Mouse (Mus musculus) intestine, embryonic 16.5 days (tissue): ENCODE measurements around the gene Hkdc1. TPM values are rescaled to one million over a fixed set of nuclear protein-coding genes. Genes with fewer than 3 reads are reported as not detected.
A peak's percentile ranks its signal among the peaks of the same experiment; 100 is the strongest.

Experiments used
- ATAC-seq: fragments of 200-750 bp; cut with Nextera tagmentation; 2 replicates; pipeline ENCODE4 v1.8.0; 2017; ENCODE audit warnings: moderate TSS enrichment, moderate library complexity
- H3K27ac ChIP-seq: fragments of 300-500 bp; sonication (generic); 2 replicates; pipeline ENCODE4 v1.5.1; 2014; ENCODE audit warnings: mild to moderate bottlenecking, low read length
- H3K27me3 ChIP-seq: fragments of 300-500 bp; sonication (generic); replicated peaks from 2 replicates; pipeline ENCODE4 v1.6.1; 2014; ENCODE audit warnings: low read length, control low read depth, mixed read lengths; ENCODE audit not compliant: control insufficient read depth, insufficient read depth
- H3K36me3 ChIP-seq: fragments of 300-500 bp; sonication (generic); 2 replicates; pipeline ENCODE4 v1.6.1; 2014; ENCODE audit warnings: low read length, control low read depth; ENCODE audit not compliant: control insufficient read depth, insufficient read depth
- H3K4me1 ChIP-seq: fragments of 300-500 bp; sonication (generic); 2 replicates; pipeline ENCODE4 v1.6.1; 2014; ENCODE audit warnings: low read length, control low read depth, mixed read lengths; ENCODE audit not compliant: control insufficient read depth, insufficient read depth
- H3K4me2 ChIP-seq: fragments of 300-500 bp; sonication (generic); 2 replicates; pipeline ENCODE4 v1.6.1; 2014; ENCODE audit warnings: low read depth, low read length, control low read depth
- H3K4me3 ChIP-seq: fragments of 300-500 bp; sonication (generic); 2 replicates; pipeline ENCODE4 v1.5.1; 2014; ENCODE audit warnings: mild to moderate bottlenecking, low read length
- H3K9ac ChIP-seq: fragments of 300-500 bp; sonication (generic); 2 replicates; pipeline ENCODE4 v1.6.1; 2014; ENCODE audit warnings: low read depth, low read length
- H3K9me3 ChIP-seq: fragments of 300-500 bp; sonication (generic); 2 replicates; pipeline ENCODE4 v1.6.1; 2016; ENCODE audit warnings: low read length, control low read depth; ENCODE audit not compliant: control insufficient read depth
- WGBS: fragments of 180-500 bp; shearing (Covaris S2); extraction: QIAGEN DNeasy Blood & Tissue Kit; methylation state at CpG from one replicate; pipeline ENCODE4 v1.1.7; 2014; 5-methylcytosine and 5-hydroxymethylcytosine counted together
- polyA plus RNA-seq: library from polyadenylated mRNA; unstranded; fragments of >200 nt; fragmentation: Nextera tagmentation; extraction: Ambion mirVana; gene quantifications from 2 replicates; pipeline ENCODE4 v1.2.1, GENCODE M21; 2015

Gene Hkdc1
- polyA plus RNA-seq, 1 experiment from 2014 or later, result 45.8 TPM

DNA sequence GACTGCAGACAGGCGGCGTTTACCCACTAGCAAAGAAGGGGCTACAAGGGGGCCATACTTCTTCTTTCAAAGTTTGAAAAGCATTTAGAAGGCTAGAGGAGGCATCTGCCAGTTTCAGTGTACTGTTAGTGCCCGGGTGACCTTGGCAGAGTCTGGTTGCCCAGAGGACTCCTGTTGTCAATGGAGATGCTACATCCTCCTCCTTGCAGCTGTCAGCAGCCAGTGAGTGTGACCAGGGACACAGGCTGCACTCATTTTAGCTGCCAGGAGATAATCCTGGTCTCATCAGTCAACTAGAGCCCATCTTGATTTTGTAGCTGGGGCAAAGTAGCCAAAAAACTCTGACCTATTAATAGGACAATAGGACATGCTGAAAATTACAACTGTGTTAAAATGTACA is 1.2 kb downstream of the Hkdc1 start:
- Histone ChIP-seq H3K27ac (peak overlapping the region; percentile 72), H3K4me2 (peak overlapping the region; percentile 44), H3K27me3 (no peaks in the 10 kb centered on the region), H3K9ac (peak overlapping the region; percentile 59), H3K36me3 (no peaks in the 10 kb centered on the region), H3K4me1 (peaks cover 25% of the 10 kb centered on the region), H3K9me3 (no peaks in the 10 kb centered on the region), H3K4me3 (peak overlapping the region; percentile 45)
- ATAC-seq, result no peak
- 76% methylated on average over 3 of the region's 3 CpGs for WGBS

DNA sequence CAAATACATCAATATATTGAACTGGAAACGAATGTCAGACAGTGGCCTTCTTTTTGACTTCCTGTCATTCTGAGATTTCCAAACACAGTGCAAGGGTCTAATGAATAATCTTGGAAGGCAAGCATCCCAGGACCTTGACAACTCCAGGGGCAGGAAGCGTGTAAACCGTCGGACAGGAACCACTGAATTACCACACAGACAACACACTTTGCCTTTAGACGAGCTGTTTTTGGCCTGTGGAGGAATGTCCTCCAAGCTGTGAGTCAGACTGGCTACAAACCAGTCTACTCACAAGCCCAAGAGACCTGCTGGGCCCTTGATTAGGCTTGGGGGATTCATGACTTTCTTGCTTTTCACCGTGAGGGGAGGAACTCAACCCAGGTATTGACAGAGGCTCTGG is 1.9 kb downstream of the Hkdc1 start:
- no peaks in the 10 kb centered on the region for H3K27me3 ChIP-seq
- H3K4me2 ChIP-seq, result peak overlapping the region; percentile 44
- 45% methylated on average over 6 of the region's 6 CpGs for WGBS
- H3K27ac ChIP-seq, result peak overlapping the region; percentile 72
- H3K9ac ChIP-seq, result peak overlapping the region; percentile 59
- no peaks in the 10 kb centered on the region for H3K9me3 ChIP-seq
- H3K4me1 ChIP-seq, result peaks cover 21% of the 10 kb centered on the region
- no peak for ATAC-seq
- H3K36me3 ChIP-seq, result no peaks in the 10 kb centered on the region
- peak overlapping the region; percentile 45 for H3K4me3 ChIP-seq

DNA sequence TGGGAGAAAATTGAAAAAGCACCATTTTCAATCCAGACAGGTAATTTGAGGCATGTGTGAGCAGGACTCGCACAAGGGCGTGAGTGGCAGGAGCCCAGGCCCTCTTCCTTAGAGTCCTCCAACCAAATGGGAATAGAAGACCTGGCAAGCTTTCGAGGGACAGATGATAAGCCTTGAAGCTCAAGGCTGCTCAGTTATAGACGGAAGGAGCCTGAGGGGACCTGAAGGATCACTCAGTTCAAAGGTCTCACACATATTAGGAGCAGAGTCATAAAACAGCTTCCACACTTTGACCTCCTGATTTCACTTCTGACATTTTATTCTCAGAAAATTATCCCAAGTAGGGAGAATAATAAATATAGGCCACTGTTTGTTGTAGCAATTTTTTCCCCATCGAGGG is 2.9 kb downstream of the Hkdc1 start:
- Histone ChIP-seq H3K36me3 (no peaks in the 10 kb centered on the region), H3K9me3 (no peaks in the 10 kb centered on the region), H3K27me3 (no peaks in the 10 kb centered on the region), H3K4me3 (no peak overlapping the region), H3K4me1 (peaks cover 18% of the 10 kb centered on the region), H3K9ac (no peak overlapping the region), H3K27ac (peak overlapping the region; percentile 58), H3K4me2 (0 out of 2 replicates have a peak overlapping the region, but pooled peaks have one; percentile 26)
- ATAC-seq, result peak; percentile 57
- WGBS, result 58% methylated on average over 5 of the region's 5 CpGs

DNA sequence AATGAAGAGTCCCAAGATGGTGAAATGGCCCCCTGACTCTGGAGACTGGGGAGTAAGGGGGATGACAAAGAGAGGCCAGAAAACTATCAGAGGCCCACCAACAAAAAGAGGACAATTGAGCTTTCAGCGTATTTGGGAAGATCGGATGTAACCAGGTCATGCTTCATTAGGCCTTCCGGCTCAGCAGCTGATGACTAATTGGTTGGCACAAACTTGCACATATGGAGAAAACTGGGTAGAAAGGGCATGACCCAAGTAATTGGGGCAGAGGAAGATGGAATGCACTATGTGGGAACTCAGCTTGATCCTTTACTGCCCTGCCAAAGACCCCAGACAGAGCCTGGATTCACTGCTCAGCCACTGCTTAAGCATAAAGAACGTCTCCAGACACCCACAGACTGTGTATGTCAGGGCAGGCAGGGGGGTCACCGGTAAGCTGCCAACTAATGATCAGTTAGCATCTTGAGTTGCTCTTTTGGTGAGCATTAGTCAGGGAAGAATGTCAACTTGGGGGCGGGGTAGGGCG is 3.4 kb downstream of the Hkdc1 start:
- no peak for ATAC-seq
- H3K9me3 ChIP-seq, result no peaks in the 10 kb centered on the region
- peaks cover 13% of the 10 kb centered on the region; the same call in 1 of the 2 replicates for H3K4me1 ChIP-seq
- H3K9ac ChIP-seq, result no peak overlapping the region
- no peaks in the 10 kb centered on the region for H3K36me3 ChIP-seq
- H3K4me2 ChIP-seq, result 0 out of 2 replicates have a peak overlapping the region, but pooled peaks have one; percentile 26
- 72% methylated on average over 7 of the region's 7 CpGs for WGBS
- no peak overlapping the region for H3K4me3 ChIP-seq
- no peaks in the 10 kb centered on the region for H3K27me3 ChIP-seq
- peak overlapping the region; percentile 58 for H3K27ac ChIP-seq

DNA sequence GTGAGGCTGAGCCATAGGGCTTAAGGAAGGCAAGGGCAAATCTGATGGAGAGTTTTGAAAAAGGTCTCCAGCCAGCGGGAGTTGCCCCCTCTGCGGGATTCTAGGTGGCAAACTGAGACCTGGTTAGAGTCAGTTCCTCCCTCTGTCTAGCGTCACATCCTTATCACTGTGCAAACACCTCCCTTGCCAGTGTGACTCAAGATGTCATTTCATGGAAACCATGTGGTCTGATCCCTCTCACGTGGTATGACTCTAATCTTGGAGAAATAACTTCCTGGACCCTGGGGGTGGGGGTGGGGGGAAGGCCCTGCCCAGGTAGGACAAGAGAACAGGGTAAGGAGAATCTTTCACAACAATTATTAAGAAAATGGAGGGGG is 8.7 kb downstream of the Hkdc1 start:
- H3K9me3 ChIP-seq, result no peaks in the 10 kb centered on the region
- no peaks in the 10 kb centered on the region for H3K36me3 ChIP-seq
- no peaks in the 10 kb centered on the region for H3K27me3 ChIP-seq
- peak overlapping the region; percentile 61 for H3K9ac ChIP-seq
- H3K27ac ChIP-seq, result peak overlapping the region; percentile 98
- H3K4me1 ChIP-seq, result peaks cover 19% of the 10 kb centered on the region; the same call in 1 of the 2 replicates
- H3K4me3 ChIP-seq, result peak overlapping the region; percentile 18; the same call in 1 of the 2 replicates
- ATAC-seq, result peak; percentile 83
- 26% methylated on average over 4 of the region's 4 CpGs for WGBS
- peak overlapping the region; percentile 49 for H3K4me2 ChIP-seq

DNA sequence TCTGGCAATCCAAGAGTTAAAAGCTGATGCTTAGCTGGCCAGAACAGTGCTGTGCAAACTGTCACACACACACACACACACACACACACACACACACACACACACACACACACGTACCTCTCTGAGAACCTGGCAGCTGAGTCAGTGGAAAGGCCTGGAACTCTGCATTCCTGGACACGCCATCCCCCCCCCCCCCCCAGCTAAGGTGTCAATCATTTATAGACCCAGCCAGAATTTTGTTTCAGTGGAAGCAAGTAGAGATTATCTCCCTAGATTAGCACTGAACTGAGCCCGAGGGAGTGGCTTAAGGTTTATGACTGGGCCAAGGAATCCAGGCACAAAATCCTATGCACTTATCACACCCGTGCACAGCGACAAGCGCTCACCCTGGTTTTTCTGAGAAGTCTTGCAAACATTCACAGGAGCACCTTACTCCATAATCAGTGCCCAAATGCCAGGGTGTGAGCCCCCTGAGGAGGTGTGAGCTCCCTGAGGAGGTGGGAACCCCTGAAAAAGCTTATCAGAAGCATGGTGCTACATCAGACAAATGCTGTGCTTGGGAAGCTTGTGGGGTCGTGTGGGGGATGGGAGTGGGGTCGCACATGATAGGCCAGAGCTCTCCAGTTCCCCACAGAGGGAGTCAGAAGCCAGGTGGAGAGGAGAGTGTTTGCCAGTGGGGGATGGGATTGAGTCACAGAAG is 9.2 kb downstream of the Hkdc1 start:
- peak overlapping the region; percentile 98 for H3K27ac ChIP-seq
- H3K27me3 ChIP-seq, result no peaks in the 10 kb centered on the region
- H3K4me3 ChIP-seq, result peak overlapping the region; percentile 18; the same call in 1 of the 2 replicates
- H3K36me3 ChIP-seq, result no peaks in the 10 kb centered on the region
- peak overlapping the region; percentile 61 for H3K9ac ChIP-seq
- ATAC-seq, result peak; percentile 84
- WGBS, result 12% methylated on average over 8 of the region's 8 CpGs
- peaks cover 19% of the 10 kb centered on the region; the same call in 1 of the 2 replicates for H3K4me1 ChIP-seq
- H3K9me3 ChIP-seq, result no peaks in the 10 kb centered on the region
- H3K4me2 ChIP-seq, result peak overlapping the region; percentile 49

DNA sequence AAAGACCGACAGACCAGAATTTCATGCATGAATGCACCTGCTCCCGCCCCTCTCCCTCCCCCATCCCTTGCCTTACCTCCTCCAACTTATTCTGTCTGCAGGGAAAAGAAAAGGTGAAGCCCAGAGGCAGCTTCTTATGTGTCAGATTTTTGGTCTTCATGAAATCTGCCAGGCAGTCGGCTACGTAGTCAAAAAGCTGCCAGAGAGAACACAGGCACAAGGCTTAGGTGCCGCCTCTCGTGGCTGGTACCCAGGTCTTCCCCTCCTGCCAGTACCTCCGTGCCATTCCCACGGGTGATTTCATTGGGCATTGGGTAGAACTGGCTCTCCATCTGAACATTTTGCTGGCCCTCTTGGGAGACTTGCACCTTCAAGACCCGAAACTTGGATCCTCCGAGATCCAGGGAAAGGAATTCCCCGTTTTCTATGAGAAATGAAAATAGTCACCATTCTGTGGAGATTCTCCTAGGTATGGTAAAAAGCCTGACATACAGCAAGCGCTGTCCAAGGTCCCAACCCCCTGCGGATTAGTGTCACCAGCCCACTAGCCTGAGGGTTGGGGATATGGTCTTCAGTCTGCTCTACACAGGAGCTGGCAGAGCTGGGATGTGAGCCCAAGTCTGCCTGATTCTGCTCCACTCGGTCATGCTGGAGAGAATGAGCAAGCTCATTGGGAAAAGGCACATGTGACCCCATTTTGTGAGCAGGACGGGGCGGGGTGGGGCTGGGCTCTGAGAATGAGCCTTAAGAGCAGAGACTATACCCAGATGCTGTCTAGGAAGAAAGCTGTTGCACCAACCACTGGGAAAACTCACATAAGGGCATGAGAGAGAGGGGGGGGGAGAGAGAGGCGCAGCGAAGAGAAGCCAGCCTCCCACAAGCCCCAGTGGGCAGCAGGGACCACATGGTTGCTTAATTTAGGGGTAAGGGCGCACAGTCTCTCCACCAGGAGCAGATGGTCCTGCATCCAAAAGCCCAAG is 10.6 kb downstream of the Hkdc1 start:
- Histone ChIP-seq H3K27me3 (no peaks in the 10 kb centered on the region), H3K9ac (0 out of 2 replicates have a peak overlapping the region, but pooled peaks have one; percentile 10), H3K9me3 (no peaks in the 10 kb centered on the region), H3K4me2 (no peak overlapping the region), H3K4me1 (peaks cover 19% of the 10 kb centered on the region; the same call in 1 of the 2 replicates), H3K4me3 (no peak overlapping the region), H3K36me3 (no peaks in the 10 kb centered on the region), H3K27ac (no peak overlapping the region)
- ATAC-seq, result no peak
- 75% methylated on average over 19 of the region's 19 CpGs for WGBS

DNA sequence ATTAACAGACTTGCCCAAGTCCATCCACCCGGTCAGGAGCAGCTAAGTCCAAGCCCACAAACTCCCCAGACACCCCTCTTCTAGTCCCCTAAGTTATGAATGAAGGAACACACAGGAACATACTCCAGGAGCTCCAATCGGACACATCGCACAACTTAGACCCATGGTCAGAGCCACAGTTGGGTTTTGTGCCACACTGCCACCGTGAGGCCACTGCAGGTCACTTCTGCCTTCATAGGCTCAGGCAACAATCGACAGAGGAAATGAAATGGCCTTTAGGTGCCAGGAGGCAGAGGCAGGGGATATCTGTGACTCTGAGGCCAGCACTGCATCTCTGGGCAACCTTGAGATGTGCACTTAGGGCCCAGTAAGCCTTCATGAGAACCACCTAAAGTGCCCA is 11.3 kb downstream of the Hkdc1 start:
- Histone ChIP-seq H3K27ac (no peak overlapping the region), H3K4me3 (no peak overlapping the region), H3K4me1 (peaks cover 18% of the 10 kb centered on the region; the same call in 1 of the 2 replicates), H3K27me3 (no peaks in the 10 kb centered on the region), H3K4me2 (no peak overlapping the region), H3K9me3 (no peaks in the 10 kb centered on the region), H3K9ac (no peak overlapping the region), H3K36me3 (no peaks in the 10 kb centered on the region)
- 11% methylated on average over 5 of the region's 5 CpGs for WGBS
- no peak for ATAC-seq

DNA sequence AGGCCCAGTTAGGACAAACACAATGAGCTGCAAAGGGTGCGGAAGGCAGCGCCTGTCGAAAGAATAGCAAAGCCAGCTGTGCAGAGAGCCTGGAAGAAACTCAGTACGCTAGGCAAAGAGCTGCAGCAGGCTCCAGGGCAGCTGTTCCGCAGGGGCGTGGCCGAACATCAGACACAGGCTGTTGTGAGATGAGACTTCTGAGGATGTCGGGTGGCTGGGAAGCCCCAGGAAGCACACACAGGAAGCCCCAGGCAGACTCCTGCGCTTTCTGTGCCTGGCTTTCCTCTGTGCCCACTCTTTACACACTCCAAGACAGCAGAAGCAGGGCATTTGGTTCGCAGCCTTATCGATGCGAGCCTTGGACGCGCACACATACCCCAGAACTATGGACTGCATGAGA is 17.4 kb downstream of the Hkdc1 start:
- no peaks in the 10 kb centered on the region for H3K36me3 ChIP-seq
- H3K4me3 ChIP-seq, result 0 out of 2 replicates have a peak overlapping the region, but pooled peaks have one; percentile 2
- WGBS, result 39% methylated on average over 14 of the region's 14 CpGs
- peak overlapping the region; percentile 42 for H3K4me2 ChIP-seq
- H3K9me3 ChIP-seq, result no peaks in the 10 kb centered on the region
- H3K9ac ChIP-seq, result no peak overlapping the region
- H3K27ac ChIP-seq, result no peak overlapping the region
- no peaks in the 10 kb centered on the region for H3K27me3 ChIP-seq
- ATAC-seq, result peak; percentile 62
- H3K4me1 ChIP-seq, result no peaks in the 10 kb centered on the region
